Mouse (Mus musculus): ENCODE results near the gene Rab24.

Gene Rab24

GRCm38 (mm10) chr13:55321434-55322129 lies at the start of gene Rab24:
TSS of gene Rab24 (minus strand) at chr13:55321946.
- peak; percentile 86 to 89 for DNase-seq (ENCODE audit: low spot score in 2 of 2)

- DNase-seq (ENCODE audit: low spot score in 2 of 2), result no peak
These were observed 49.4 kb upstream of the Rab24 start for GRCm38 (mm10) chr13:55371007-55371681.

GRCm38 (mm10) chr13:55370234-55370633 lies 48.5 kb upstream of the Rab24 start:
- DNase-seq (ENCODE audit: low spot score in 2 of 2), result no peak

- DNase-seq (ENCODE audit: low spot score in 2 of 2), result peak; percentile 47 to 65
These were observed 47.9 kb upstream of the Rab24 start, which contains the start of gene Rgs14 for GRCm38 (mm10) chr13:55369531-55370114. TSS of gene Rgs14 (plus strand) at chr13:55369732.

GRCm38 (mm10) chr13:55368401-55368800 lies 46.7 kb upstream of the Rab24 start:
- no peak for DNase-seq (ENCODE audit: low spot score in 2 of 2)

- peak; percentile 99 for DNase-seq (ENCODE audit: low spot score in 2 of 2)
These were observed 40.8 kb upstream of the Rab24 start, which contains the start of gene Lman2 for GRCm38 (mm10) chr13:55362453-55363060. TSS of gene Lman2 (minus strand) at chr13:55362783.

- DNase-seq (ENCODE audit: low spot score in 2 of 2), result no peak
These were observed 40.3 kb upstream of the Rab24 start for GRCm38 (mm10) chr13:55361974-55362452.

- DNase-seq (ENCODE audit: low spot score in 2 of 2), result no peak
These were observed 39.4 kb upstream of the Rab24 start for GRCm38 (mm10) chr13:55361145-55361544.

- DNase-seq (ENCODE audit: low spot score in 2 of 2), result no peak
These were observed 25.0 kb upstream of the Rab24 start for GRCm38 (mm10) chr13:55346745-55347144.

- DNase-seq (ENCODE audit: low spot score in 2 of 2), result peak; percentile 51 to 80
These were observed 22.5 kb upstream of the Rab24 start for GRCm38 (mm10) chr13:55344286-55344685.

- DNase-seq (ENCODE audit: low spot score in 2 of 2), result no peak
These were observed 20.7 kb upstream of the Rab24 start for GRCm38 (mm10) chr13:55342469-55342868.

GRCm38 (mm10) chr13:55339259-55339658 lies 17.5 kb upstream of the Rab24 start:
- DNase-seq (ENCODE audit: low spot score in 2 of 2), result no peak

- no peak for DNase-seq (ENCODE audit: low spot score in 2 of 2)
These were observed 16.6 kb upstream of the Rab24 start for GRCm38 (mm10) chr13:55338131-55339054.

GRCm38 (mm10) chr13:55337341-55337975 lies 15.7 kb upstream of the Rab24 start:
- no peak for DNase-seq (ENCODE audit: low spot score in 2 of 2)

GRCm38 (mm10) chr13:55335701-55336100 lies 14.0 kb upstream of the Rab24 start:
- DNase-seq (ENCODE audit: low spot score in 2 of 2), result no peak

GRCm38 (mm10) chr13:55332331-55332730 lies 10.6 kb upstream of the Rab24 start:
- DNase-seq (ENCODE audit: low spot score in 2 of 2), result no peak

GRCm38 (mm10) chr13:55330567-55331400 lies 9.0 kb upstream of the Rab24 start:
- DNase-seq (ENCODE audit: low spot score in 2 of 2), result no peak

- DNase-seq (ENCODE audit: low spot score in 2 of 2), result peak; percentile 64 to 67
These were observed 8.2 kb upstream of the Rab24 start, which contains the start of gene Mxd3 for GRCm38 (mm10) chr13:55329683-55330566. TSS of gene Mxd3 (minus strand) at chr13:55329823.
